18 mouse cellular contexts compared by ENCODE assay signal in genomic region chr1:51569625-51570024, GRCm38 (mm10).
"Had no signal": no experiment of that assay in that cellular context is flagged by ENCODE, and none has a peak within 500 bp of the region (broad histone marks: within the 10 kb centered on the region; RNA-seq: fewer than 3 reads in every experiment).

No protein-coding gene starts in this region.

- H3K36me3 ChIP-seq: liver, embryonic 15.5 days; lung, embryonic 15.5 days; midbrain, embryonic 10.5 days; midbrain, embryonic 12.5 days; neural tube, embryonic 12.5 days had no signal

- H3K9ac ChIP-seq: liver, embryonic 15.5 days; liver, postnatal 0 days; lung, embryonic 15.5 days; midbrain, embryonic 12.5 days; neural tube, embryonic 12.5 days had no signal

- H3K27ac ChIP-seq: liver, embryonic 15.5 days; lung, embryonic 15.5 days; midbrain, embryonic 10.5 days; midbrain, embryonic 12.5 days; neural tube, embryonic 12.5 days had no signal

- H3K4me1 ChIP-seq: lung, embryonic 15.5 days; midbrain, embryonic 10.5 days; midbrain, embryonic 12.5 days; neural tube, embryonic 12.5 days had no signal

- H3K4me2 ChIP-seq: liver, embryonic 15.5 days; lung, embryonic 15.5 days; midbrain, embryonic 12.5 days; neural tube, embryonic 12.5 days had no signal

- H3K27me3 ChIP-seq: liver, embryonic 15.5 days; lung, embryonic 15.5 days; midbrain, embryonic 12.5 days; neural tube, embryonic 12.5 days had no signal

- H3K9me3 ChIP-seq: liver, embryonic 15.5 days; lung, embryonic 15.5 days; midbrain, embryonic 10.5 days had no signal

- H3K4me3 ChIP-seq: liver, embryonic 15.5 days; lung, embryonic 15.5 days; midbrain, embryonic 10.5 days; midbrain, embryonic 12.5 days; neural tube, embryonic 12.5 days had no signal

- ATAC-seq: liver, postnatal 0 days; lung, postnatal 0 days; midbrain, embryonic 16.5 days had no signal

- DNase-seq: liver, postnatal 0 days; lung, adult 2 months; lung, postnatal 14 days; lung, postnatal 4 days; midbrain, embryonic 14.5 days; right cerebral cortex, postnatal 14 days; right cerebral cortex, postnatal 4 days; spleen, adult 18-20 months; thymus, adult 18-20 months; thymus, postnatal 14 days; thymus, postnatal 36 days had no signal
